Mouse (Mus musculus) frontal cortex, adult (tissue): ENCODE measurements around the gene Col11a2.

ENCODE experiments used
- ATAC-seq: cut with Nextera tagmentation; 2 replicates; pipeline ENCODE4 v1.9.2; 2017; ENCODE audit warnings: mild to moderate bottlenecking, moderate library complexity, mixed read lengths; ENCODE audit not compliant: low TSS enrichment

Col11a2 gene

DNA sequence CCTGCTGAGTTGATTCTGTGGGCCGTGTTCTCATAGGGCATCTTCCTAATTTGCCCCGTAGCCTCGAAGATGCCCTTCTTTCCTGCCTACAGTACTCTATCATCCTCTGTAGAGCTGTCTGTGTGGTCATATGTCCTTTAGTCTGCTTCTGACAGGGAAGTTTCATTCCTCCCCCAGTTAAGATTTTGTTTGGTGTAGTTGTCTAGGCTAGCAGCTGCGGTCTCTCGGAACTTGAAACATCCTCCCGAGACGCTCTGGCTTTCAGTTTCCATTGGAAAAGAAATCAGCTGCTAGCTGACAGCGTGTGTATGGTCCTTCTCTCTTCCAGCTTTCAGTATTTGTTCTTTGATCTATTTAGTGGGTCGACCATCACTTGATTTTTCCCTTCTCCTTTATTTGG, 65.6 kb downstream of the Col11a2 start:
- ATAC-seq = no peak

GRCm38 (mm10) chr17:34106555-34106954, 67.3 kb downstream of the Col11a2 start:
- no peak for ATAC-seq

DNA sequence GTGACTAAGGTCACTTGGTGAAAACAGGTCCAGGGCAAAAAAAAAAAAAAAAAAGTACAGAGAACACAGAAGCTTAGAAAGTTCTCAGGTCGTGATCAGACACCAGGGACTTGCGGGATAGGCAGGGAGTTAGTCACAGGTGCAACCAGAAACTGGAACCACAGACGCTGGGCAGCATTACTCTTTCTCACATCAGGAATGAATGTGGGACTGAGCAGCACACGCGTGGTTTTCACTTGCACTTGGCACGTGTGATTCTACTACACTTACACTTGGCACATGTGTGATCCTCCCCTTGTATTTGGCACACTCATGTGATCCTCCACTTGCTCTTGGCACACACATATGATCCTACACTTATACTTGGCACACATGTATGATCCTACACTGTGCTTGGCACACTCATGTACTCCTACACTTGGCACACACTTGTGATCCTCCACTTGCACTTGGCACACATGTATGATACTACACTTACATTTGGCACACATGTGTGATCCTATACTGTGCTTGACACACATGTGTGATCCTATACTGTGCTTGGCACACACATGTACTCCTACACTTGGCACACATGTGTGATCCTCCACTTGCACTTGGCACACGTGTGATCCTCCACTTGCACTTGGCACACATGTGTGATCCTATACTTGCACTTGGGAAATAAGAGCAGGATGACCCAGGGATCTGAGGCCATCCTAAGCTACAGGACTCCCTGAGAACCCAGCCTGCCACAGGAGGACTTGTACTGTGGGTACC, 68.1 kb downstream of the Col11a2 start:
- no peak for ATAC-seq

GRCm38 (mm10) chr17:34108460-34108859, 69.2 kb downstream of the Col11a2 start:
- no peak for ATAC-seq

GRCm38 (mm10) chr17:34109038-34109805, 70.0 kb downstream of the Col11a2 start:
- peak; percentile 13; the same call in 1 of the 2 replicates for ATAC-seq

GRCm38 (mm10) chr17:34109806-34110195, 70.6 kb downstream of the Col11a2 start:
- 0 out of 2 replicates have a peak, but pooled peaks have one; percentile 23 for ATAC-seq

DNA sequence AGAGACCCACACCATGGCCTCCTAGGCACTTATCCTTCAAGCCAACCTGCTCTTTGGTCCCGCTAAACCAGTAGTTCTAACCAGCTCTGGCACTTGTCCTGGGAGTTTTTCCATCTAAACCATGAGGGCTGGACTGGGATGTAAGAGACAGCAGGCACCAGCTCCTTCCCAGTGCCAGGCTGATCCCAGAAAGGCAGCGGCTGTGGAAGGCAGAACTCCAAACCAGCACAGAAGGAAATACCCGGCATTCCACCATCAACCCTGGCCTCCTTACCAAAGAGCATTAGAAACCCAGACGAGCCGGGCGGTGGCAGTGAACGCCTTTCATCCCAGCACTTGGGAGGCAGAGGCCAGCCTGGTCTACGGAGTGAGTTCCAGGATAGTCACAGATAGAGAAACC, 71.1 kb downstream of the Col11a2 start:
- no peak for ATAC-seq

- no peak for ATAC-seq
Measured at GRCm38 (mm10) chr17:34114114-34114513, 74.9 kb downstream of the Col11a2 start.
